Mouse (Mus musculus): ENCODE measurements around the gene Fstl4. TPM values are rescaled to one million over a fixed set of nuclear protein-coding genes. Genes with fewer than 3 reads are reported as not detected.
A peak's percentile ranks its signal among the peaks of the same experiment; 100 is the strongest.

Gene Fstl4
- total and polyA plus RNA-seq, 2 experiments from 2014 or later, result 7.4 to 8.1 TPM

- H3K36me3 ChIP-seq (ENCODE audit: insufficient read depth), result no peaks in the 10 kb centered on the region
- H3K27ac ChIP-seq (ENCODE audit: low read depth, low read length), result no peak overlapping the region
- no peak for DNase-seq
- H3K9me3 ChIP-seq (ENCODE audit: low read length), result no peaks in the 10 kb centered on the region
- 83% methylated on average over 3 of the region's 3 CpGs for WGBS
- peak; percentile 31 for TF ChIP-seq CTCF (IDR thresholded peaks at IDR 0.05; ENCODE audit: low read depth)
- no peak overlapping the region for H3K4me2 ChIP-seq (ENCODE audit: low read depth)
- ATAC-seq, result no peak; the same call in 1 of the 2 replicates
- no peak overlapping the region for H3K9ac ChIP-seq
- peaks cover 5% of the 10 kb centered on the region; the same call in 1 of the 2 replicates for H3K4me1 ChIP-seq (ENCODE audit: insufficient read depth)
- H3K27me3 ChIP-seq (ENCODE audit: insufficient read depth, low read length), result no peaks in the 10 kb centered on the region
- H3K4me3 ChIP-seq (ENCODE audit: low read depth, low read length), result no peak overlapping the region
These were observed 375.2 kb downstream of the Fstl4 start for GRCm38 (mm10) chr11:53139666-53140065.

- ATAC-seq (no peak), DNase-seq (no peak)
- Histone ChIP-seq H3K4me2 (ENCODE audit: low read depth) (no peak overlapping the region), H3K27me3 (ENCODE audit: insufficient read depth, low read length) (no peaks in the 10 kb centered on the region), H3K36me3 (ENCODE audit: insufficient read depth) (no peaks in the 10 kb centered on the region), H3K27ac (ENCODE audit: low read depth, low read length) (no peak overlapping the region), H3K4me1 (ENCODE audit: insufficient read depth) (peaks cover 5% of the 10 kb centered on the region; the same call in 1 of the 2 replicates), H3K9me3 (ENCODE audit: low read length) (no peaks in the 10 kb centered on the region), H3K4me3 (ENCODE audit: low read depth, low read length) (no peak overlapping the region), H3K9ac (no peak overlapping the region)
- no peak for TF ChIP-seq CTCF (IDR thresholded peaks at IDR 0.05; ENCODE audit: low read depth)
- WGBS, result 55% methylated on average over 8 of the region's 8 CpGs
These were observed 375.8 kb downstream of the Fstl4 start for GRCm38 (mm10) chr11:53140196-53140595.

- no peak overlapping the region for H3K9ac ChIP-seq
- ATAC-seq (peak; percentile 32; the same call in 1 of the 2 replicates), DNase-seq (no peak)
- no peak overlapping the region for H3K4me2 ChIP-seq (ENCODE audit: low read depth)
- WGBS, result 31% methylated on average over 10 of the region's 10 CpGs
- no peaks in the 10 kb centered on the region for H3K36me3 ChIP-seq (ENCODE audit: insufficient read depth)
- no peak for TF ChIP-seq CTCF (IDR thresholded peaks at IDR 0.05; ENCODE audit: low read depth)
- no peaks in the 10 kb centered on the region for H3K9me3 ChIP-seq (ENCODE audit: low read length)
- H3K4me3 ChIP-seq (ENCODE audit: low read depth, low read length), result no peak overlapping the region
- no peaks in the 10 kb centered on the region for H3K27me3 ChIP-seq (ENCODE audit: insufficient read depth, low read length)
- no peak overlapping the region for H3K27ac ChIP-seq (ENCODE audit: low read depth, low read length)
- H3K4me1 ChIP-seq (ENCODE audit: insufficient read depth), result peaks cover 5% of the 10 kb centered on the region; the same call in 1 of the 2 replicates
These were observed 376.4 kb downstream of the Fstl4 start for GRCm38 (mm10) chr11:53140722-53141400.

- Histone ChIP-seq H3K4me2 (ENCODE audit: low read depth) (no peak overlapping the region), H3K4me1 (ENCODE audit: insufficient read depth) (peaks cover 5% of the 10 kb centered on the region; the same call in 1 of the 2 replicates), H3K27ac (ENCODE audit: low read depth, low read length) (no peak overlapping the region), H3K9ac (no peak overlapping the region), H3K9me3 (ENCODE audit: low read length) (no peaks in the 10 kb centered on the region), H3K36me3 (ENCODE audit: insufficient read depth) (no peaks in the 10 kb centered on the region), H3K27me3 (ENCODE audit: insufficient read depth, low read length) (no peaks in the 10 kb centered on the region), H3K4me3 (ENCODE audit: low read depth, low read length) (no peak overlapping the region)
- ATAC-seq, result no peak
- no peak for DNase-seq
- 88% methylated on average over 5 of the region's 5 CpGs for WGBS
- TF ChIP-seq CTCF (IDR thresholded peaks at IDR 0.05; ENCODE audit: low read depth), result no peak
These were observed 379.1 kb downstream of the Fstl4 start for GRCm38 (mm10) chr11:53143522-53143921.

- Histone ChIP-seq H3K27me3 (ENCODE audit: insufficient read depth, low read length) (no peaks in the 10 kb centered on the region), H3K27ac (ENCODE audit: low read depth, low read length) (no peak overlapping the region), H3K9ac (no peak overlapping the region), H3K4me3 (ENCODE audit: low read depth, low read length) (no peak overlapping the region), H3K9me3 (ENCODE audit: low read length) (no peaks in the 10 kb centered on the region), H3K4me1 (ENCODE audit: insufficient read depth) (peaks cover 5% of the 10 kb centered on the region; the same call in 1 of the 2 replicates), H3K4me2 (ENCODE audit: low read depth) (no peak overlapping the region), H3K36me3 (ENCODE audit: insufficient read depth) (no peaks in the 10 kb centered on the region)
- TF ChIP-seq CTCF (IDR thresholded peaks at IDR 0.05; ENCODE audit: low read depth), result no peak
- DNase-seq (no peak), ATAC-seq (no peak; the same call in 1 of the 2 replicates)
- 66% methylated on average over 5 of the region's 5 CpGs for WGBS
These were observed 380.1 kb downstream of the Fstl4 start for GRCm38 (mm10) chr11:53144506-53144905.

- DNase-seq, result no peak
- Histone ChIP-seq H3K4me3 (ENCODE audit: low read depth, low read length) (no peak overlapping the region), H3K4me1 (ENCODE audit: insufficient read depth) (no peaks in the 10 kb centered on the region), H3K27ac (ENCODE audit: low read depth, low read length) (no peak overlapping the region), H3K9me3 (ENCODE audit: low read length) (no peaks in the 10 kb centered on the region), H3K9ac (no peak overlapping the region), H3K36me3 (ENCODE audit: insufficient read depth) (no peaks in the 10 kb centered on the region), H3K4me2 (ENCODE audit: low read depth) (no peak overlapping the region), H3K27me3 (ENCODE audit: insufficient read depth, low read length) (no peaks in the 10 kb centered on the region)
- no peak for ATAC-seq
- TF ChIP-seq CTCF (IDR thresholded peaks at IDR 0.05; ENCODE audit: low read depth), result peak; percentile 62
- 43% methylated on average over 4 of the region's 4 CpGs for WGBS
These were observed 381.9 kb downstream of the Fstl4 start for GRCm38 (mm10) chr11:53146290-53146689.

- TF ChIP-seq CTCF (IDR thresholded peaks at IDR 0.05; ENCODE audit: low read depth), result no peak
- no peak overlapping the region for H3K4me2 ChIP-seq (ENCODE audit: low read depth)
- H3K9me3 ChIP-seq (ENCODE audit: low read length), result no peaks in the 10 kb centered on the region
- H3K4me1 ChIP-seq (ENCODE audit: insufficient read depth), result no peaks in the 10 kb centered on the region
- H3K36me3 ChIP-seq (ENCODE audit: insufficient read depth), result no peaks in the 10 kb centered on the region
- H3K27me3 ChIP-seq (ENCODE audit: insufficient read depth, low read length), result no peaks in the 10 kb centered on the region
- no peak for DNase-seq
- ATAC-seq, result no peak
- 78% methylated on average over 7 of the region's 7 CpGs for WGBS
- no peak overlapping the region for H3K27ac ChIP-seq (ENCODE audit: low read depth, low read length)
- H3K9ac ChIP-seq, result no peak overlapping the region
- H3K4me3 ChIP-seq (ENCODE audit: low read depth, low read length), result no peak overlapping the region
These were observed 392.0 kb downstream of the Fstl4 start for GRCm38 (mm10) chr11:53156463-53156862.
